Comparison of ENCODE assay signal across 9 mouse cellular contexts in genomic region chr13:56758492-56758891, GRCm38 (mm10). TPM values are rescaled to one million over a fixed set of nuclear protein-coding genes. Genes with fewer than 3 reads are reported as not detected.
DNase-seq lines count a peak whose midpoint lies in the region; ATAC-seq lines count a peak whose summit lies in the region.
"Had no signal": no experiment of that assay in that cellular context is flagged by ENCODE, and none has a peak within 500 bp of the region (broad histone marks: within the 10 kb centered on the region; RNA-seq: fewer than 3 reads in every experiment).

No protein-coding gene starts in this region.

- H3K27me3 ChIP-seq in hindbrain, embryonic 10.5 days (ENCODE audit: insufficient read depth, poor library complexity, severe bottlenecking) = peaks cover 58% of the 10 kb centered on the region
- H3K27me3 ChIP-seq in hindbrain, embryonic 13.5 days = peaks cover 52% of the 10 kb centered on the region
- H3K27me3 ChIP-seq in embryonic facial prominence, embryonic 11.5 days (ENCODE audit: control insufficient read depth, insufficient read depth, low read length) = peaks cover 9% of the 10 kb centered on the region

- intact Hi-C loops in heart, postnatal 36 days (cut with DNase I) = loop anchor here (1.0 to 5.0 kb wide), 3 partner anchors 101 to 283 kb away; no protein-coding TSS in a partner anchor
- intact Hi-C loops in left cerebral cortex, postnatal 14 days (cut with DNase I) = loop anchor here (10.0 kb wide), 1 partner anchor 284 kb away; no protein-coding TSS in a partner anchor

- peak; percentile 82 for DNase-seq in hindbrain, embryonic 10.5 days (ENCODE audit: low spot score)
- DNase-seq in adrenal gland, postnatal 36 days = peak; percentile 85 to 90
- DNase-seq in embryonic facial prominence, embryonic 11.5 days (ENCODE audit: low spot score) = peak; percentile 83
- DNase-seq in heart, postnatal 36 days = peak; percentile 79 to 82
- peak; percentile 66 to 78 for DNase-seq in left cerebral cortex, postnatal 14 days (ENCODE audit: low spot score in 2 of 2)
- peak; percentile 80 for DNase-seq in naive thymus-derived CD4-positive, alpha-beta T cell, adult 2 months (ENCODE audit: low read depth)
- DNase-seq in testis, postnatal 10 days (ENCODE audit: low spot score) = peak; percentile 91

- 24% methylated on average over 6 of the region's 6 CpGs for WGBS in hindbrain, embryonic 10.5 days
- WGBS in hindbrain, embryonic 13.5 days = 27% methylated on average over 6 of the region's 6 CpGs
- 27% methylated on average over 6 of the region's 6 CpGs for WGBS in embryonic facial prominence, embryonic 11.5 days

- no peak overlapping the region for H3K4me2 ChIP-seq in hindbrain, embryonic 13.5 days
- H3K4me2 ChIP-seq in embryonic facial prominence, embryonic 11.5 days (ENCODE audit: low read depth, low read length) = no peak overlapping the region
- H3K4me2 ChIP-seq: midbrain, embryonic 12.5 days had no signal

- H3K9me3 ChIP-seq in hindbrain, embryonic 10.5 days = no peaks in the 10 kb centered on the region
- H3K9me3 ChIP-seq in hindbrain, embryonic 13.5 days = no peaks in the 10 kb centered on the region
- no peaks in the 10 kb centered on the region for H3K9me3 ChIP-seq in embryonic facial prominence, embryonic 11.5 days (replicated peaks; ENCODE audit: control insufficient read depth, low read length)
- H3K9me3 ChIP-seq: midbrain, embryonic 12.5 days had no signal

- peaks cover 19% of the 10 kb centered on the region for H3K4me1 ChIP-seq in hindbrain, embryonic 10.5 days (replicated peaks)
- peaks cover 18% of the 10 kb centered on the region for H3K4me1 ChIP-seq in hindbrain, embryonic 13.5 days (replicated peaks)
- H3K4me1 ChIP-seq in embryonic facial prominence, embryonic 11.5 days (ENCODE audit: control insufficient read depth, insufficient read depth, low read length) = no peaks in the 10 kb centered on the region

- H3K27ac ChIP-seq in hindbrain, embryonic 10.5 days = no peak overlapping the region
- H3K27ac ChIP-seq in hindbrain, embryonic 13.5 days = no peak overlapping the region
- H3K27ac ChIP-seq in embryonic facial prominence, embryonic 11.5 days (replicated peaks; ENCODE audit: low read depth, low read length) = no peak overlapping the region
- H3K27ac ChIP-seq: midbrain, embryonic 12.5 days had no signal

- no peak for ATAC-seq in hindbrain, embryonic 13.5 days (ENCODE audit: low FRiP score)
- ATAC-seq in embryonic facial prominence, embryonic 11.5 days (replicated peaks; ENCODE audit: insufficient number of reproducible peaks, low FRiP score, low TSS enrichment, low read depth) = no peak

- no peak overlapping the region for H3K9ac ChIP-seq in hindbrain, embryonic 13.5 days
- H3K9ac ChIP-seq in embryonic facial prominence, embryonic 11.5 days (replicated peaks; ENCODE audit: low read length) = no peak overlapping the region
- H3K9ac ChIP-seq: midbrain, embryonic 12.5 days had no signal

- H3K36me3 ChIP-seq in hindbrain, embryonic 10.5 days = no peaks in the 10 kb centered on the region
- H3K36me3 ChIP-seq in hindbrain, embryonic 13.5 days = no peaks in the 10 kb centered on the region
- H3K36me3 ChIP-seq in embryonic facial prominence, embryonic 11.5 days (replicated peaks; ENCODE audit: control insufficient read depth, insufficient read depth, low read depth, low read length) = no peaks in the 10 kb centered on the region
- H3K36me3 ChIP-seq: midbrain, embryonic 12.5 days had no signal

- no peak overlapping the region for H3K4me3 ChIP-seq in hindbrain, embryonic 10.5 days
- H3K4me3 ChIP-seq in hindbrain, embryonic 13.5 days = no peak overlapping the region
- H3K4me3 ChIP-seq in embryonic facial prominence, embryonic 11.5 days (ENCODE audit: low read depth, low read length) = no peak overlapping the region
- H3K4me3 ChIP-seq: midbrain, embryonic 12.5 days had no signal

RNA-seq across cellular contexts. Expression of gene Gm45623, which starts 4.9 kb away (rescaled TPM):
- polyA plus RNA-seq in hindbrain, embryonic 10.5 days (2016; fragmentation: Nextera tagmentation; extraction: Ambion mirVana) = 0.21 TPM in 1 of 2 replicates, not detected in the other
- 1.5 and 1.7 TPM in 2 replicates for polyA plus RNA-seq in hindbrain, embryonic 13.5 days (2015; fragmentation: Nextera tagmentation; extraction: Ambion mirVana)
- total RNA-seq in adrenal gland, postnatal 36 days (2021) = not detected
- 0.38 TPM in 1 of 2 replicates, not detected in the other for polyA plus RNA-seq in embryonic facial prominence, embryonic 11.5 days (2014; fragmentation: Nextera tagmentation; extraction: Ambion mirVana)
- total RNA-seq in heart, postnatal 36 days (2021) = not detected
- 10 to 100 TPM; 13.7 to 16.2 TPM for total RNA-seq in left cerebral cortex, postnatal 14 days (2021)

RNA-seq across cellular contexts. Expression of gene Smad5, which starts 55.7 kb away (rescaled TPM):
- 31.4 and 34.4 TPM in 2 replicates for polyA plus RNA-seq in hindbrain, embryonic 10.5 days (2016; fragmentation: Nextera tagmentation; extraction: Ambion mirVana)
- 23.5 and 24.1 TPM in 2 replicates for polyA plus RNA-seq in hindbrain, embryonic 13.5 days (2015; fragmentation: Nextera tagmentation; extraction: Ambion mirVana)
- 10 to 100 TPM; 57.2 to 59.9 TPM for total RNA-seq in adrenal gland, postnatal 36 days (2021)
- polyA plus RNA-seq in embryonic facial prominence, embryonic 11.5 days (2014; fragmentation: Nextera tagmentation; extraction: Ambion mirVana) = 54.4 and 57.4 TPM in 2 replicates
- 10 to 100 TPM; 30.6 to 30.7 TPM for total RNA-seq in heart, postnatal 36 days (2021)
- 10 to 100 TPM; 21.3 to 21.5 TPM for total RNA-seq in left cerebral cortex, postnatal 14 days (2021)

Comparison
In these comparisons a context has a peak if more than half of its experiments do, and no peak if none do; other contexts are left out.
1. RNA of gene Gm45623, which starts 4.9 kb away (total RNA-seq): 13.7 to 16.2 TPM in left cerebral cortex, postnatal 14 days; not detected in adrenal gland, postnatal 36 days and not detected in heart, postnatal 36 days; every median in the first group is over 10 times any median in the second.
2. Peak in every context shown above with its lines, with median percentiles within 50 percentile points of each other: DNase-seq.